Mouse (Mus musculus): Measurements from ENCODE around the gene Rara. TPM values are rescaled to one million over a fixed set of nuclear protein-coding genes. Genes with fewer than 3 reads are reported as not detected.
A peak's percentile ranks its signal among the peaks of the same experiment; 100 is the strongest.
"Not testable (repeated sequence)": the region's sequence is repeated elsewhere in the genome, so short reads cannot be mapped to it uniquely, and the experiment has no call there.

Rara gene
- polyA plus RNA-seq, 1 experiment from 2014 or later, result 36.9 TPM

DNA sequence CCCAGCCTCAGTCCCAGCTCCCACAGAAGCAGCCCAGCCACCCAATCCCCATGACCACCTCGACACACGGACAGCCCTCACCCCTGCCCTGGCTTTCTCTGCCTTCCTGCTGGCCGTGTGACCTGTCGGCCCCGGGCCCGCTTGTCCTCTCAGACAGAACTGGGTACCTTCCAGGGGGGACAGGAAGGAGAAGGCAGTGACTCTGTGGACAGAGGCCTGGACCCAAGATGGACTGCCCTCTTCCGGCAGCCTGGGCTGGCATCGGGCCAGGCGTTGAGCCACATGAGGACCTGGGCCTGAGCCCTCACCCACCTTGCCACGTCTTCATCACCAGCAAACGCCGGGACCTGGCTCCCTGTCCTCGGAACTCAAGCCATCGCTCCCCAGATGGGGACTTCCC is 46.0 kb downstream of the Rara start:
- peak overlapping the region; percentile 7; the same call in 1 of the 2 replicates for H3K27ac ChIP-seq
- H3K36me3 ChIP-seq, result peaks cover 64% of the 10 kb centered on the region
- WGBS, result 88% methylated on average over 14 of the region's 14 CpGs
- H3K4me1 ChIP-seq, result peaks cover 42% of the 10 kb centered on the region
- no peaks in the 10 kb centered on the region for H3K9me3 ChIP-seq
- no peak overlapping the region for H3K4me3 ChIP-seq
- no peak for DNase-seq (ENCODE audit: low spot score)
- H3K27me3 ChIP-seq (ENCODE audit: insufficient read depth, poor library complexity, severe bottlenecking), result no peaks in the 10 kb centered on the region

DNA sequence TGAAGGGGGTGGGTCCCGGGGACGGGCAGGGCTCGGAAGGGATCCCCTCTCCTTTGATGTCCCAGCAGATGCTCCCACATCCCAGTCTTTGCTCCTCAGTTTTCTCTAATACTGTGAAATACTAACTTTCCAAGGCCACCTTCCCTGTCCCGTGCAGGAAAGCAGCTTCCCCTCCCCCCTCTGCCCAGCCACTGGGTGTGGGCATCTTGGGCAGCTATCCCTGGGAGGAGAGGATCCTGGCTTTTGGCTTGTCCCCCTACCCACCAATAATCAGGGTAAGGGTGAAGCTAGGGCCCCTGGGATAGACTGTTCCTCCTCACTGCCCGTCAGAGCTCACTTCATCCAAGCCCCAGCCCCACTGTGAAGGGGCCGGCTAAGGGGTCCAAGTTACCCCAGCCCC is 46.6 kb downstream of the Rara start:
- Histone ChIP-seq H3K4me1 (peaks cover 40% of the 10 kb centered on the region), H3K27me3 (ENCODE audit: insufficient read depth, poor library complexity, severe bottlenecking) (no peaks in the 10 kb centered on the region), H3K9me3 (no peaks in the 10 kb centered on the region), H3K27ac (no peak overlapping the region), H3K4me3 (no peak overlapping the region), H3K36me3 (peaks cover 60% of the 10 kb centered on the region)
- no peak for DNase-seq (ENCODE audit: low spot score)
- WGBS, result 77% methylated on average over 6 of the region's 6 CpGs

DNA sequence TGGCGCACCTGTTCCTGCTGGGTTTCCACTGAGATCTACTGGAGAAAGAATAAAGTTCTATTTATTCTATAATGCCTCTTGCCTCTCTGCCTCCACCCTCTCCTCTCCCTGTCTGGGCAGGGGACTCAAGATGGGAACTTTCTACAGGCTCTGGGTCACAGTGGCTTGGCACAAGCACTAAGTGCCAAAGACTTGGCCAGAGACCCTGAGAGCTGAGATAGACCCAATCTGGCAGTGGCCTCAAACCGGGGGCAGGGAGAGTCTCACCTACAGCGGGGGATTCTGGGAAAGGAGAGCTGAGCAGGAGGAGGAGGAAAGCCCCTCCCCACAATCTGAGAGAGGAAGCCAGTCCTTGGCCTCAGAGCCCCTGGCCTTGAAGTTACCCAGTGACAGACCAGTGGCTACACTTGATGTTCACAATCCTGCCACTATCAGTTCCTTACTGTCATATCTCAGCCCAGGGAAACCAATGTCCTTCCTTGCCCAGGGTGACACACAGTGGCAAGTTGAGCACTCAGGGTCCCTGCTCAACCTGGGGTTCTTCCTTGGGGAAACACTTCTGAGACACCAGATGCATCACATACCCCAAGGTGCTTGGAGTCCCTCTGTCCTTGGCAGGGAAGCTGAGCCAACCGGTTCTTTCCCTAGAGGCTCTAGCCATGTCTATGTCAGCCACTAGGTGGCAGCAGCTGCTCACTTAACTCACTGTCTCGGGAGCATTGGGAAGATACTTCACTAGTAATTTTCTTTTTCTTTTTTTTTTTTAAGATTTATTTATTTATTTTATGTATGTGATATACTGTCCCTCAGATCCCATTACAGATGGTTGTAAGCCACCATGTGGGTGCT is 47.5 kb downstream of the Rara start:
- Histone ChIP-seq H3K36me3 (peaks cover 52% of the 10 kb centered on the region), H3K27ac (peak overlapping the region; percentile 39)
- 54% methylated on average over 5 of the region's 5 CpGs for WGBS

DNA sequence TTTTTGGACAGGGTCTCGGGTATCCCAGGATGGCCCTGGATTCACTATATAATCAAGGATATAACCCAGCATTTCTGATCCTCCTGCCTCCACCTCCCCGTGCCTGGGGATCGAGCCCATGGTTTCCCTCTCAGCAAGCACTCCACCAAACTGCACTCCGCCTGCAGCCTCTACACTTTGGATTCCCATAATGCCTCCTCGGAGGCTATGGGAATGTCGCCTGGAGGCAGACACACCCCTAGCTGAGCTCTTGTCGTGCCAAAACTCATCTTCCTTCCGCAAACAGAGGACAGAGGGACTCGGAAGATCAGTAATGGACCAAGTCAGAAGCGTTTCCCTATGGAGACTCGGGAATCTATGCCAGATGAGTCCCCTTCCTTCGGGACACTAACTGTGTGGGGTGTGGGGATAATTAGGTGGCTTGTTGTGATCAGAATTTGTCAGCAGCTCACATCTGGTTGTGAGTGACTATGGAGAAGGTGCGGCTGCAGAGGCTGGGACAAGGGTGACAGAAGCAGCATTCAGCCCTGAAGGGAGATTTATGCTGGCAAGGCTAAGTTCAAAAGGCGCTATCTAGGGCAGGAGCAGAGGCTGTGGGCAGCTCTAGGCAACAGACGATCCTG is 51.0 kb downstream of the Rara start:
- H3K4me3 ChIP-seq, result no peak overlapping the region

More for the DNA sequence above, 47.5 kb downstream of the Rara start:
- DNase-seq (ENCODE audit: low spot score), result peak; percentile 77
- Histone ChIP-seq H3K4me3 (no peak overlapping the region), H3K9me3 (no peaks in the 10 kb centered on the region), H3K4me1 (peaks cover 31% of the 10 kb centered on the region), H3K27me3 (ENCODE audit: insufficient read depth, poor library complexity, severe bottlenecking) (peaks cover under 1% of the 10 kb centered on the region; the same call in 1 of the 2 replicates)

DNA sequence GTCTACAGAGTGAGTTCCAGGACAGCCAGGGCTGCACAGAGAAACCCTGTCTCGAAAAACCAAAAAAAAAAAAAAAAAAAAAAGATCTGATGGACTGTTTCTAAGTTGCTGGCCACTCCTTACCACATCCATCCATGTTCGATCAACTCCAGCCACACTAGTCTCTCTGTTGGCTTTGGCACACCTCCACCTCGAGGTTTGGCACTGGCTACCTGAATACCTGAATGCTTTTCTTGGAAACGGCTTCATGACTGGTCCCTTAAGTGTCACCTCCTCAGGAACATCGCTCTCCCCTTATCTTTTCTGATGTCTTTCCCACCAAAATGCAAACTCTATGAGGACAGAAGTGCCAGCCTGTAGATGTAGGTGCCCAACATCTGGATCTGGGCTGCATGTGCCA is 51.7 kb downstream of the Rara start:
- Histone ChIP-seq H3K36me3 (peaks cover 10% of the 10 kb centered on the region), H3K27me3 (ENCODE audit: insufficient read depth, poor library complexity, severe bottlenecking) (peaks cover 35% of the 10 kb centered on the region), H3K4me3 (no peak overlapping the region), H3K9me3 (no peaks in the 10 kb centered on the region), H3K27ac (no peak overlapping the region), H3K4me1 (peaks cover 41% of the 10 kb centered on the region)
- DNase-seq (ENCODE audit: low spot score), result no peak
- 71% methylated on average over 5 of the region's 5 CpGs for WGBS

More for the DNA sequence above, 51.0 kb downstream of the Rara start:
- DNase-seq (ENCODE audit: low spot score), result no peak
- peaks cover 40% of the 10 kb centered on the region for H3K4me1 ChIP-seq
- H3K36me3 ChIP-seq, result peaks cover 16% of the 10 kb centered on the region
- no peak overlapping the region for H3K27ac ChIP-seq
- peaks cover 28% of the 10 kb centered on the region for H3K27me3 ChIP-seq (ENCODE audit: insufficient read depth, poor library complexity, severe bottlenecking)
- WGBS, result 55% methylated on average over 15 of the region's 15 CpGs
- no peaks in the 10 kb centered on the region for H3K9me3 ChIP-seq

DNA sequence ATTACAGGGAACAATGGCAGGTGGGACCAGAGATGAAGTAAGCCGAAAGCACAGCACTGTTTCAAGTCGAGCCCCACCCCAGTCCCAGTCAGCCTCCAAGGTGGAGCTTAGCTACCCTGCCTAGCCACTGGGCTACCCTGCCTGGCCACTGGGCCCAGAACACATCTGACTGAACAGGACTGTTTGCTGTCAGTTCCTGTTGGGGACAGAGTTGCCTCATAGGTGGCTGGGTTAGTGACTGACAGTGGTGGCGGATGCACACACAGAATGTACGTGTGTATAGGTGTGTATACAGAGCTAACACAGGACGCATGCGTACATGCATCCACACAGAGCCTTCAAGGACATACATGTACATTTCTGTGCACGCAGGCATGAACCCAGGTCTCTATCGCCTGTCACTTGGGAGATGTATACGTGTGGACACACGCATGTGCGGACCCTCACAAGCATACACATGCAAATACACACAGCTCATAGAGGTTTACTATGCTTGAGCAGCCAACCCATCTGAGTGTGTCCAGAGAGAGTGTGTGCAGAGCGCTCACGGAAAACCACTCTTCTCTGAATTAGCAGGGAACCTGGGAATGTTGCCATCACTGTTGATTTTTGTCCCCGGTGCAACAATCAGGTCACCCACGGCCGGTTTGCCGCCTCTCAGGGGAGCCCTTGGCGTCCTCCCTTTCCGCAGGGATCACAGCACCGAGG is 53.8 kb downstream of the Rara start:
- H3K4me1 ChIP-seq, result peaks cover 52% of the 10 kb centered on the region
- peak overlapping the region; percentile 85 for H3K27ac ChIP-seq
- WGBS, result 32% methylated on average over 20 of the region's 20 CpGs
- no peaks in the 10 kb centered on the region for H3K36me3 ChIP-seq
- H3K9me3 ChIP-seq, result no peaks in the 10 kb centered on the region
- H3K27me3 ChIP-seq (ENCODE audit: insufficient read depth, poor library complexity, severe bottlenecking), result peaks cover 38% of the 10 kb centered on the region
- DNase-seq (ENCODE audit: low spot score), result no peak
- peak overlapping the region; percentile 68 for H3K4me3 ChIP-seq

DNA sequence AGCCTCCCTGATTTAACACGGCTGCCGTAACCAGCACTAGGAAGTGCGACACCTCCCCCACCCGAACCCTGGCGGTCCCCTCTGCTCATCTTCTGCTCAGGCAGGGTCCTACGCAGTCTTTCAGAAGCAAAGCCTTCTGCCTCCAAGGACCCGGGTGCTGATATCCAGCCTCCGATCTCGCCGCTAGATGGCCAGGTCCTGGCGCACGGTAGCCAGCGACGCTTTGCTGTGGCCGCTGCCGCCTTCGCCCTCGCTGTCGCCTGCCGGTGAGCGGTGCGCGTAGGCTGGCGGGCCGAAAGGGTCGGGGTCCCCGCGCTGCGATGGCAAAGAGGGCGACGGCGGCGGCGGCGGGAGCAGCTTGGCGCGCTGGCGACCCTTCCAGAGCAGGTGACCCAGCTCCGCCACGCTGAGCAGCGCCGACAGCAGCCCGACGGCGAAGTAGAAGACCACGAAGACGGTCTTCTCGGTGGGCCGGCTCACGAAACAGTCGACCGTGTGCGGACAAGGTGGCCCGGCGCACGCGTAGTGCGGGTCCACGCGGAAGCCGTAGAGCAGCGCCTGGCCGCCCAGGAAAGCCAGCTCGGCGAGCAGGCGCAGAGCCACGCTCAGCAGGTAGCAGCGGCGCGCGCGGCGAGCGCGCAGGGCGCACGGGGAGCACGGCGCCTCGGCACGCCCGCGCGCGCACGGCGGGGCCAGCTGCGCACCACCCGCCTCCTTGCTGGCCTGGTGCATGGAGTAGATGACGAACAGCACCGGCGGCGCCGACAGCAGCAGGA is 54.6 kb downstream of the Rara start:
- under 1% methylated on average over 94 of the region's 94 CpGs for WGBS
- Histone ChIP-seq H3K27me3 (ENCODE audit: insufficient read depth, poor library complexity, severe bottlenecking) (peaks cover 38% of the 10 kb centered on the region), H3K27ac (peak overlapping the region; percentile 85), H3K36me3 (no peaks in the 10 kb centered on the region), H3K9me3 (no peaks in the 10 kb centered on the region), H3K4me1 (peaks cover 52% of the 10 kb centered on the region), H3K4me3 (peak overlapping the region; percentile 68)
- DNase-seq (ENCODE audit: low spot score), result no peak

DNA sequence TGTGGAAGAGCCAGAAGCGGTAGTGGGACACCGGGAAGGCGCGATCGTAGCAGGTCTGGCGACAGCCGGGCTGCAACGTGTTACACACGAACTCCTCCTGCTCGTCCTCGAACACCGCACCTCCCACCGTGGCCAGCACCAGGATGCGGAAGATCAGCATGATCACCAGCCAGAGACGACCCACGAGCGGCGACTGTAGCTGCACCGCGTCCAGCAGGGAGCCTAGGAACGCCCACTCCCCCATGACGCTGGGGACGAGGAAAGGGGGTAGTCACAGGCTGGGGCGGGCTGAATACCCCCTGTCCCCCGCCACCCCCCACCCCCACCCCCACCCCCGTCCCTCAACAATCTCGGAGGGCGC is 55.1 kb downstream of the Rara start, which contains the start of gene Gjd3:
Gene Gjd3, minus strand, starts transcription at position 244 of the 361 bp plus-strand sequence.
- Histone ChIP-seq H3K9me3 (no peaks in the 10 kb centered on the region), H3K27me3 (ENCODE audit: insufficient read depth, poor library complexity, severe bottlenecking) (peaks cover 38% of the 10 kb centered on the region), H3K4me3 (peak within 1 kb of the TSS; percentile 68), H3K4me1 (peaks cover 52% of the 10 kb centered on the region), H3K27ac (peak within 1 kb of the TSS; percentile 85), H3K36me3 (peaks cover 2% of the 10 kb centered on the region; the same call in 1 of the 2 replicates)
- no peak for DNase-seq (ENCODE audit: low spot score)
- 1% methylated on average over 28 of the region's 28 CpGs for WGBS

DNA sequence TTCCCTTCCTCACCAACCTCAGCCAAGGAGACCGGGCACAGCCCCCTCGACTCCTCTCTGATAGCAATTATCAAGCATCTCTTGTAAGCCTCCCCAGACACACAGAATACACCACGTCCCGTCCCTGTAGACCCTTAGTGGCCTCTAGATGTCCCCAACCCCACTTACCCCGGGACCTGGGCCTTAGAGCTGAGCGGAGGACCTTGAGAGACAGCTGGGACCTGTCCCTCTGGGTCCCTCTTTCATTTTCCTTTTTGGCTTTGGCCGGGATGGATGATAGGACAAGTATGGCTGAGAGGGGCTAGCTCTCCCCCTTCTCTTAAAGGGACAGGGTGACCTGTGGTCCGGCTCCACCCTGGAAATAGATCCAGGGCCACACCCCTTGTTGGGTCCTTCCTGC is 55.9 kb downstream of the Rara start:
- Histone ChIP-seq H3K9me3 (no peaks in the 10 kb centered on the region), H3K4me1 (peaks cover 51% of the 10 kb centered on the region), H3K4me3 (peak overlapping the region; percentile 68; the same call in 1 of the 2 replicates), H3K27ac (peak overlapping the region; percentile 85; the same call in 1 of the 2 replicates), H3K36me3 (peaks cover 4% of the 10 kb centered on the region), H3K27me3 (ENCODE audit: insufficient read depth, poor library complexity, severe bottlenecking) (peaks cover 38% of the 10 kb centered on the region)
- no peak for DNase-seq (ENCODE audit: low spot score)
- 30% methylated on average over 8 of the region's 8 CpGs for whole genome bisulfite sequencing

DNA sequence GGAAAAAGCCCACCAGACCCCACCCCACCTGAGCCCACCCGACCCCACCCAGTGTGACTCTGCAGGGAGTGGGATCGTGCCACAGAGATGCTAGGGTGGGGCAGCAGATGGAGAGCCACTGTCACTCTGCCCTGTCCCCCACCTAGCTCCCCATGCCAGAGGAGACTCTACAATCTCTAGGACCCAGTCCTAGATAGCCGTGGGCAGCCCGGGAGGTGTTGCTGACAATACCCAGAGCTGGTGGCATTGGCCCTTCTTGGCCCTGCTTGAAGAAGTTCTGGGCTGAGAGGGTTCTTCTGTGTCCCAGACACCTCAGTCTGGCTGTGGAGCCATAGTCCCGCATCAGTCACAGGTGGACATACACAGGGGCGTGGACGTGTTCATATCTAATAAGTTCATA is 57.9 kb downstream of the Rara start:
- peaks cover 14% of the 10 kb centered on the region for H3K36me3 ChIP-seq
- H3K9me3 ChIP-seq, result no peaks in the 10 kb centered on the region
- peak overlapping the region; percentile 70 for H3K27ac ChIP-seq
- H3K4me3 ChIP-seq, result no peak overlapping the region; the same call in 1 of the 2 replicates
- H3K4me1 ChIP-seq, result peaks cover 47% of the 10 kb centered on the region
- no peak for DNase-seq (ENCODE audit: low spot score)
- 60% methylated on average over 7 of the region's 7 CpGs for WGBS
- H3K27me3 ChIP-seq (ENCODE audit: insufficient read depth, poor library complexity, severe bottlenecking), result peaks cover 33% of the 10 kb centered on the region

DNA sequence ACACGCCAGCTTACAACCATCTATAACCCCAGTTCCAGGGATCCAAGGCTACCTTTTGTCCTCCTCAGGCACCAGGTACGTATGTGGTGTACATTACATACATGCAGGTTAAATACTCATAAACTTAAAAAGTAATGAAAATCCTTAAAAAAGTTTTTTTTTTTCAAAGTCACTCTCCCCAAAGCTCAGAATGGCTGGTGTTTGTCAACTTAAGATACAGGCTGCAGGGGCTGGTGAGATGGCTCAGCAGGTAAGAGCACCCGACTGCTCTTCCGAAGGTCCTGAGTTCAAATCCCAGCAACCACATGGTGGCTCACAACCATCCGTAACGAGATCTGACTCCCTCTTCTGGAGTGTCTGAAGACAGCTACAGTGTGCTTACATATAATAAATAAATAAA is 60.6 kb downstream of the Rara start:
- Histone ChIP-seq H3K27me3 (ENCODE audit: insufficient read depth, poor library complexity, severe bottlenecking) (peaks cover 14% of the 10 kb centered on the region), H3K4me1 (peaks cover 24% of the 10 kb centered on the region), H3K36me3 (peaks cover 37% of the 10 kb centered on the region)
- 92% methylated on average over 6 of the region's 6 CpGs for WGBS
- not testable (repeated sequence) for H3K4me3 ChIP-seq; H3K27ac ChIP-seq; DNase-seq (ENCODE audit: low spot score); H3K9me3 ChIP-seq

DNA sequence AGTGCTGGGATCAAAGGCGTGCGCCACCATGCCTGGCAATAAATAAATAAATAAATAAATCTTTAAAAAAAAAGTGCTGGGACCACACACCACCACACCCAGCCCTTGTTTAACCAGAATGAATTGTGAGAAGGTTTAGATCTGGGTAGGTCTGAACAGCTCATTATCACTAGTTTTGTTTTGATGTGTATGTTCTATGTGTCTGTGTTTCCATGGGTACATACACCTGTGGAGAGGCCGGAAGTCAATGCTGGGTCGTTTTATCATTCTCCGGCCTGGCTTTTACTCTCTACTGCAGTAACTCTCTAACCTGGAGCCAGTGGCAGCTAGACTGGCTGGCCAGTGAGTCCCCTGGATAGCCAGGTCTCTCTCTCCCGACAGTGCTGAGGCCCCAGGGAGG is 63.2 kb downstream of the Rara start:
- no peaks in the 10 kb centered on the region for H3K9me3 ChIP-seq
- H3K36me3 ChIP-seq, result peaks cover 63% of the 10 kb centered on the region
- WGBS, result 76% methylated on average over 6 of the region's 6 CpGs
- peaks cover 5% of the 10 kb centered on the region; the same call in 1 of the 2 replicates for H3K4me1 ChIP-seq
- no peak overlapping the region for H3K27ac ChIP-seq
- DNase-seq (ENCODE audit: low spot score), result no peak
- no peaks in the 10 kb centered on the region for H3K27me3 ChIP-seq (ENCODE audit: insufficient read depth, poor library complexity, severe bottlenecking)
- no peak overlapping the region for H3K4me3 ChIP-seq

All from heart, embryonic 10.5 days (tissue).